Mouse (Mus musculus): ENCODE results near the gene Gm30302. TPM values are rescaled to one million over a fixed set of nuclear protein-coding genes. Genes with fewer than 3 reads are reported as not detected.

The Gm30302 gene
- not detected in 2 replicates for polyA plus RNA-seq (2015; fragmentation: Nextera tagmentation; extraction: Ambion mirVana)

DNA sequence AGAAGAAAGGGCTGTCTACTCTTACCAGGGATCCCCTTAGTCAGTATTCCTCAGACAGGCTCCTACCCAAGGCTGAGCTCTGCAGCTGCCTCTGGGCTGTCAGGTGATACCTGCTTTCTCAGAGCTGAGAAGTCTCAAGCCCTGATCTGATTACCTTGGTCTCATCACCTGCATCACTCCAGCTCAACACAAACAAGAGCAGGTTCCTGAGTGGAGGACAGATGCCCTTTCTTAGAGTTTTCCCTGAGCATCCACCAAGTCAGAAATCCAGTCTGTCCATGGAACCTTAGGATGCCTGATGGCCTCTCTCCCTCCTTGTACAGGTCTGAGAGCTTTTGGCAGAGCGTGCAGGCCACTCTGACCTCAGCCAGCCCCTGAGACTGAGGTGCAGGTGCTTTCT, at the start of gene Gm30302:
Gene Gm30302 (minus strand): TSS at position 101 of the 400 bp plus-strand sequence.

Other genes starting within 250 kb of the Gm30302 start
- 1.5 and 2.8 TPM in 2 replicates for gene Omd, start 216.5 kb downstream of the Gm30302 start, polyA plus RNA-seq (2015; fragmentation: Nextera tagmentation; extraction: Ambion mirVana)
- 14.5 and 18.4 TPM in 2 replicates for gene Ogn, start 191.0 kb downstream of the Gm30302 start, polyA plus RNA-seq (2015; fragmentation: Nextera tagmentation; extraction: Ambion mirVana)
- gene Cenpp, start 146.2 kb downstream of the Gm30302 start, polyA plus RNA-seq (2015; fragmentation: Nextera tagmentation; extraction: Ambion mirVana) = 38.4 and 45.4 TPM in 2 replicates
- 13.4 and 14.1 TPM in 2 replicates for gene Nol8, start 145.9 kb downstream of the Gm30302 start, polyA plus RNA-seq (2015; fragmentation: Nextera tagmentation; extraction: Ambion mirVana)
- 22.5 and 23.5 TPM in 2 replicates for gene Iars, start 116.9 kb downstream of the Gm30302 start, polyA plus RNA-seq (2015; fragmentation: Nextera tagmentation; extraction: Ambion mirVana)